Mouse (Mus musculus): ENCODE results near the gene Crybb1. TPM values are rescaled to one million over a fixed set of nuclear protein-coding genes. Genes with fewer than 3 reads are reported as not detected.

Gene Crybb1
- polyA plus RNA-seq, 1 experiment = 0.06 TPM

DNA sequence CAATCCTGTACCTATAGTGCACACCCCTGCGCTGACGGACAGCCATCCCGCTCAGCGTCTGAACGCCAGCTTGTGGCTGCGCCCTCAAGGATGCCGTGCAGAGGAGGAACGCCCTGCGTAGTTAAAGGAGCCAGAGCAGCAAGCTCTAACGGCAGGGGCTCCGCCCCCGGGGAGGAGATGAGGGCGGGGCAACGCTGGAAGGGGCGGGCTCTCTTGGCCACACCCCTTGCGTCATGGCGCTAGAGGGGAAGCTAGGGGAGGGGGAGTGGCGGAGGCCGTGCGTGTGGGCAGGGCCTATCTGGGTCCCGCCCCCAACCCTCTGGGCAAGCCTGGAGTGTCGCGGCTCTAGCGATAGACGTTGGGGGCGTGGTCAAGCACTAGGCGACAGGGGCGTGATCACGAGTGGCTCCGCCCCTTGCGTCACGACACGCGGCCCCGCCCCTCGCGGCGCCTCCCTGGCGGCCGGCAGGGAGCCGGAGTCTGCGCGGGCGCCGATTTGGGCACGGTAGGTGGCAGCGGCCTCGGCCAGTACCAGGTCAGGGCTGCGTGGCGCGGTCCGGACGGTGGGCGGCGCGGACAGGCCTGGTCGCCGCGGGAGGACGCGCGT lies 20.8 kb downstream of the Crybb1 start, which contains the start of gene Tpst2:
Tpst2 (plus strand) TSS at position 425 of the 607 bp plus-strand sequence.
- TF ChIP-seq MAX (IDR thresholded peaks at IDR 0.05) = peak; percentile 60
- TF ChIP-seq FOSL1 (IDR thresholded peaks at IDR 0.05; ENCODE audit: insufficient read depth, low read length, poor library complexity, severe bottlenecking) = no peak
- Histone ChIP-seq H3K79me3 (ENCODE audit: low read depth) (peaks cover 42% of the 10 kb centered on the region), H3K4me3 (ENCODE audit: insufficient read depth, poor library complexity, severe bottlenecking) (peak within 1 kb of the TSS; percentile 78), H3K27me3 (ENCODE audit: control insufficient read depth, insufficient read depth, insufficient read length) (no peaks in the 10 kb centered on the region), H3ac (ENCODE audit: control insufficient read depth, insufficient read length, low read depth) (peak within 1 kb of the TSS; percentile 78), H3K36me3 (ENCODE audit: control insufficient read depth, insufficient read depth) (peaks cover 11% of the 10 kb centered on the region), H3K79me2 (ENCODE audit: control insufficient read depth, insufficient read depth) (peaks cover 48% of the 10 kb centered on the region)

DNA sequence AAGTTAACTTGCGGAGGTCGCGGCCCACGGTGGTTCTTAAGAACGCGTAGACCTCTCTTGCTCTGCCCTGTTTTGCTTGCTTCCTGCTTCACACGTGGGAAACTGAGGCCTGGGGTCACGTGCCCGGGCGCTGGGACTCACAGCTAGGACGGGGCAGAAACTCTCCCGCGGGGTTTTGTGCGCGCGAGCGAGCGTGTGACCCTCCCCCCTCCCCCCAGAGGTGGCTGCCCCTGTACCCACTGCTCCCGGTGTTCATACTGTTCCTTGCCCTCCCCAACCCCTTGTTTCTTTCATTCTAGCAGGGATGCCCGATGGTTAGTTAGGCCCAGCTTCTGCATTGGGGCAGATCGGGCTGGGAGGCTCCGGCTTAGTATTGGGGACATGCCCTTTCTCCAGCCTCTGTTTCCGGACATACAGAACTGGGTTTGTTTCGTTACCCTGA lies 21.3 kb downstream of the Crybb1 start:
- no peaks in the 10 kb centered on the region for H3K27me3 ChIP-seq (ENCODE audit: control insufficient read depth, insufficient read depth, insufficient read length)
- TF ChIP-seq USF1 (IDR thresholded peaks at IDR 0.05; ENCODE audit: low read depth) (peak; percentile 83), MYOG (IDR thresholded peaks at IDR 0.05; ENCODE audit: control insufficient read depth, extremely low read depth, insufficient read length) (no peak), CEBPB (IDR thresholded peaks at IDR 0.05; ENCODE audit: low read depth) (no peak), FOSL1 (IDR thresholded peaks at IDR 0.05; ENCODE audit: insufficient read depth, low read length, poor library complexity, severe bottlenecking) (no peak), MAX (IDR thresholded peaks at IDR 0.05) (peak; percentile 11), CTCF (IDR thresholded peaks at IDR 0.05; ENCODE audit: control insufficient read depth, insufficient read depth, insufficient read length) (no peak), MYOD1 (IDR thresholded peaks at IDR 0.05; ENCODE audit: control insufficient read depth, insufficient read length, low read depth) (no peak)

DNA sequence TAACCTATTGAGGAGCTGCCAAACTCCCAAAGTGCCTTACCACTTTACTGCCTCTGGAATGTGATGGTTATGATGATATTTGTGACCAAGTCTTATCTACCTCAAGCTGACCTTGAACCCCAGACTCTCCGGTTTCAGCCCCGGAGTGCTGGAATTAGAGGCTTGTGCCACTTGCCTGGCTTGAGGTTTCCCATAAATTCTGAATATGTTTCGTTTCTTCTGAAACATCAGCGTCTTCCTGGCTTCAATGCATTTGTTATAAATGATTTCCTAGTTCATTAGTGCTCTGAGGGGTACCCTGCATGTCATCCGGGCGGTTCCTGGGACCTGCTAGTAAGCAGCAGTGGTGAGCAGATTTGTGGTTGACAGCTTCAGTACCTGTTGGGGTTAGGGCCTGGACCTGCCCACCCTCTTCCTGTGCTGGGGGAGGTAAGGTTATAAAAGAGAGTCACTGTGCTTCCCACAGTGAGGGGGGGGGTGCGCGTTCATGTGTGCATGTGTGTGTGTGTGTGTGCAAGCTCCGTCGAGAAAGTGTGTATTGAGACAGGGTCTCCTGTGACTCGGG lies 22.4 kb downstream of the Crybb1 start:
- peak overlapping the region; percentile 67 for H3ac ChIP-seq (ENCODE audit: control insufficient read depth, insufficient read length, low read depth)
- peaks cover 15% of the 10 kb centered on the region for H3K36me3 ChIP-seq (ENCODE audit: control insufficient read depth, insufficient read depth)
- peak overlapping the region; percentile 78 for H3K4me3 ChIP-seq (ENCODE audit: insufficient read depth, poor library complexity, severe bottlenecking)
- H3K79me3 ChIP-seq (ENCODE audit: low read depth) = peaks cover 58% of the 10 kb centered on the region
- no peaks in the 10 kb centered on the region for H3K27me3 ChIP-seq (ENCODE audit: control insufficient read depth, insufficient read depth, insufficient read length)
- no peak for TF ChIP-seq FOSL1 (IDR thresholded peaks at IDR 0.05; ENCODE audit: insufficient read depth, low read length, poor library complexity, severe bottlenecking)
- no peak for TF ChIP-seq MYOD1 (IDR thresholded peaks at IDR 0.05; ENCODE audit: control insufficient read depth, insufficient read length, low read depth)
- no peak for TF ChIP-seq MAX (IDR thresholded peaks at IDR 0.05)
- H3K79me2 ChIP-seq (ENCODE audit: control insufficient read depth, insufficient read depth) = peaks cover 64% of the 10 kb centered on the region

More for the DNA sequence above, 21.3 kb downstream of the Crybb1 start:
- Histone ChIP-seq H3K36me3 (ENCODE audit: control insufficient read depth, insufficient read depth) (peaks cover 11% of the 10 kb centered on the region), H3K79me3 (ENCODE audit: low read depth) (peaks cover 47% of the 10 kb centered on the region), H3K4me3 (ENCODE audit: insufficient read depth, poor library complexity, severe bottlenecking) (peak overlapping the region; percentile 78), H3ac (ENCODE audit: control insufficient read depth, insufficient read length, low read depth) (peak overlapping the region; percentile 78), H3K79me2 (ENCODE audit: control insufficient read depth, insufficient read depth) (peaks cover 54% of the 10 kb centered on the region)

DNA sequence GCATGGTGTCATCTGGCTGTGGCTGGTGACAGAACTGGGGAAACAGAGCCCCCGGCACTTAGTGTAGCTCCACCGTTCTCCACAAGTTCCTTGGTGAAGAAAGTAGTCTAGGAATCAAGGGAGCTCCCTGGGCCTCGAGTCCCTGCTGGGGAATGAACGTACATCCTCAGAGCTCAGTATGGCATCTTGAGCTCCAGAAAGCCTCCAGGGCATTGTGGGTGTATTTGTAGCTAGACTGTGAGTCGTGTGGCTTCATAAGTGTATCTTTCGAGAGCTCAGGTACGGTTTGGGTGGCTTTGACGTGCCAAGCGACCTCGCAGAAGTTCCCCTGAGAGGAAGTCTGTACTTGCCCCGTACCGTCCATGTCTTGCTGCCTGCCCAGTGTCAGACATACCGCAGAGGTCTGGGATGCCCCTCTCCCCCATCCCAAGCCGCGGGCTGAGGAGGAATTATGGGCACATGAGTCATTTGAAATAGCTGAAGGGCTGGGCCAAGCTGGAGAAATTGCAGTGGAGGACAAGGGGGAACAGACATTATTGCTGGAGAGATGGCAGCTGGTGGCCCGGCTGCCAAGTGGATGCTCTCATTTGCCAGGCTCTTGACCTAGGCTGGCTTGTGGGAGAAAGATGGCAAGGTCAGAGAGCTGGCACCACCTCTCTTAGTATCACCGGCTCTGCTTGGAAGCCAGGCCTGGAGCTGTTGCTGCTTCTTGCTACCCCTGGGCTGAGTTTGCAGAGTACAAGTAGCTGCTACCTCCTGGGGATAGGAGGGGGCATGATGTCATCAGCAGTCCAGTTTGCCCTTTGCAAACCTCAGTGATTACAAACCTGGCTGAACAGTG lies 23.8 kb downstream of the Crybb1 start:
- TF ChIP-seq MYOD1 (IDR thresholded peaks at IDR 0.05; ENCODE audit: control insufficient read depth, insufficient read length, low read depth) = peak; percentile 53
- no peak for TF ChIP-seq CEBPB (IDR thresholded peaks at IDR 0.05; ENCODE audit: low read depth)
- H3K27me3 ChIP-seq (ENCODE audit: control insufficient read depth, insufficient read depth, insufficient read length) = no peaks in the 10 kb centered on the region
- peak overlapping the region; percentile 78 for H3K4me3 ChIP-seq (ENCODE audit: insufficient read depth, poor library complexity, severe bottlenecking)
- peak overlapping the region; percentile 65 for H3ac ChIP-seq (ENCODE audit: control insufficient read depth, insufficient read length, low read depth)
- H3K36me3 ChIP-seq (ENCODE audit: control insufficient read depth, insufficient read depth) = peaks cover 28% of the 10 kb centered on the region
- peaks cover 72% of the 10 kb centered on the region for H3K79me3 ChIP-seq (ENCODE audit: low read depth)
- H3K79me2 ChIP-seq (ENCODE audit: control insufficient read depth, insufficient read depth) = peaks cover 79% of the 10 kb centered on the region

DNA sequence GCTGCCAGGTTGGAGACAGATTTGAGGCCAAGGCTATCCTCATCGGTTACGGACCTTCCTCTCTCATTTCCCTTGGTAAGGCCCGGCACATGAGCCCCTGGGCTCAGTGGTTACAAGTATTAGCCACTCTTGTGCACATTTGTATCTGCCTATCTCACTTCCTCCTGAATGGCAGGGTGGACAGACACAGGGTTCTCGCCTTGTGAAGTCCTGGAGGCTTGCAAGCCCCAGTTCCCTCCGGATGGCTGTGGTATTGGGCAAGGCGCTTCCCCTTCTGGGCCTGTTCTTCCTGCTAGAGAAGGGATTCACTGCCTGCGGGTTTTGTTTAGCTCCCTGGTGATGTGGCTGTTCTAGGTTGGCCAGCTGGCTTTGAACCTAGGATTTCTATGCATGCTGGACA lies 24.5 kb downstream of the Crybb1 start:
- Histone ChIP-seq H3K79me3 (ENCODE audit: low read depth) (peaks cover 80% of the 10 kb centered on the region), H3ac (ENCODE audit: control insufficient read depth, insufficient read length, low read depth) (peak overlapping the region; percentile 47), H3K36me3 (ENCODE audit: control insufficient read depth, insufficient read depth) (peaks cover 36% of the 10 kb centered on the region), H3K79me2 (ENCODE audit: control insufficient read depth, insufficient read depth) (peaks cover 86% of the 10 kb centered on the region), H3K4me3 (ENCODE audit: insufficient read depth, poor library complexity, severe bottlenecking) (peak overlapping the region; percentile 16), H3K27me3 (ENCODE audit: control insufficient read depth, insufficient read depth, insufficient read length) (no peaks in the 10 kb centered on the region)
- no peak for TF ChIP-seq CEBPB (IDR thresholded peaks at IDR 0.05; ENCODE audit: low read depth)

All from C2C12 (cell line).